Mouse (Mus musculus): ENCODE measurements around the gene Eif3g. TPM values are rescaled to one million over a fixed set of nuclear protein-coding genes. Genes with fewer than 3 reads are reported as not detected.

The Eif3g gene
- 613 and 834 TPM in 2 replicates for polyA plus RNA-seq (2012)

DNA sequence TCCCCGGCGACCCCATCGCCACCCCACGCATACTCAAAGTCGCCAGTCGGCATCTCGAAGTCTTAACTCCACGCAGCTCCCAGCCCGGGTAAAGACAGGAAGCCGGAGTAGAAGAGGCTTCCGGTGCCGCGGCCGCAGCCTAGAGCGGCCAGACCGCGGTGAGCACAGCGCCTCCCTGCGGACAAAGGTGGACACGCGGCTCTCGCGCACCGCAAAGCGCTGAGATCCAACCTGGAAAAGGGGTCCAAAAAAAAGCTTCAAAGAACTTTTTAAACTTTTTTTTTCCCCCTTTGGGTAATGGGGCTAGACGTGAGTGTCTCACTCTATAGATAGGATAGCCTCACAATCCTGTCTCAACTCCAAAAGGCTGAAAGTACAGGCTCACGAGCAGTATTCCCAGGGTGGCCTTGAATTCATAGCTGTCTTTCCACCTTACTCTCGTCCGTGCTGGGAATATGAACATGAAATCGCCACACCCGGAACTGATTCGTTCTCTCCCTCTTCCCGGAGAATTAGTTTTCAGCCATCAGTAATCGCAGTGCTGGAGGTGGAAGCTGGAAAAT, at the start of gene Eif3g:
TSS of gene Eif3g (minus strand) at position 113 of the 563 bp plus-strand sequence.
- no peak for TF ChIP-seq GATA1 (IDR thresholded peaks at IDR 0.05; ENCODE audit: low read length)

DNA sequence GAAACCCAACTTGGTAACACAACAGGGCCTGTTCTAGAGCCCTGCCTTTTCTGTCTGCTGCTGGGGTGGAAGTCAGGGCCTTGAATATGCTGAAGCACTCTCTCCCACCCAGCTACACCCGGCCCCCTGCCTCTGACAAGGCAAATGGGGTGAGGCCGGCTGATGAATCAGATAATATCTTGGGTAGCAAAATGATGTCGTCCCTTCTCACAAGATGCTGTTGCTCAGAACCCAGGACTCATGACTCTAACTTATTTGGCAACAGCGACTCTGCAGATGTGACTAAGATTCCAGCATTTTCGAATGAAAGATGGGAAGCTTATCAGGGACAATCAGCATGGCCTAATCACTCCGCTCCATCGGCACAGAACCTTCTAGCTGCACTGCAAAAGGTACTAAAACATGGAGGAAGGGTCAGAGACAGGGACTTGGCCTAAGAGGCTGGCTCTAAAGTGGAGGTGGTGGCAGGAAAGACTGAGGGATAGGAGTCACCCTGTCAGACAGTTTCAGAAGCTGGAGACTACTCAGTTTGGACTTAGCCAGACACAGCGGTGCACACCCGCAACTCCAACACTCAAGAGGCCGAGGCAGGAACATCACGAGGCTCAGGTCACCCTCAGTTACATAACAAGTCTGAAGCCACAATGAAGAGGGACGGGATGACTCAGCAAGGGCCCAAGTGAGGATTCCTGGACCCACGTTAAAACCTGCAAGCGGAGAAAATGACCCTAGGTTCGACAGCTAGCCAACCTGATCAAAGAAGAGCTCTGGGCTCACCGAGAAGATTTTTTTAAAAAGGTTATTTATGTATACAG, 47.9 kb upstream of the Eif3g start:
- TF ChIP-seq GATA1 (IDR thresholded peaks at IDR 0.05; ENCODE audit: low read length) = peak; percentile 17

DNA sequence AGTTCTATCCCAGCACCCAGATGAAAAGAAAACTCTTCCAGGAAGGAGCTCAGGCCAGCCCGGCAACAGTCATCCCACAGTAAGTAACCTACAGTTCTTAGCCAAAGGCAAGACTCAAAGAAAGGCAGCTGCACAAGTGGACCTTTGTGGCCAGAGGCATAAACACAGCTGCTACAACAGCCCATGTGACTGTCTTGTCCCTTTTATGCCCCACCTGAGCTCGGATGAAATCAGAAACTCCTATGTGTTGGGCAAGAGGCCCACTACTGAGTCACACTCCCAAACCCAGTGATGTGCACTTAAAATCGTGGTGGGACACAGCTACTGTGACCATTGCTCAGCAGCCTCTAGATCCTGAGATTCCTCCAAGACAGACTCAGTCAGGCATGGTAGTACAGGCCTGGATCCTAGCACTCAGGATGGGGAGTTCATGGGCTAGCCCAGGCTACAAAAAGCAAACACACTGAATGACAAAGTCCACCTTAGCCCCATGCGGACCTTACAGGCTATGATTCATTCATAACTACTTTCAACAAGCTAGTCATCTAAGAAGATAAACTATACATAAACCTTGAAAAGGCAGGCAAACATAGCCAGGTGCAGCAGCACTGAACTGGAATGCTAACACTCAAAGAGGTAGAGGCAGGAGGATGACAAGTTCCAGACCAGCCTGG, 46.4 kb upstream of the Eif3g start:
- TF ChIP-seq GATA1 (IDR thresholded peaks at IDR 0.05; ENCODE audit: low read length) = no peak

DNA sequence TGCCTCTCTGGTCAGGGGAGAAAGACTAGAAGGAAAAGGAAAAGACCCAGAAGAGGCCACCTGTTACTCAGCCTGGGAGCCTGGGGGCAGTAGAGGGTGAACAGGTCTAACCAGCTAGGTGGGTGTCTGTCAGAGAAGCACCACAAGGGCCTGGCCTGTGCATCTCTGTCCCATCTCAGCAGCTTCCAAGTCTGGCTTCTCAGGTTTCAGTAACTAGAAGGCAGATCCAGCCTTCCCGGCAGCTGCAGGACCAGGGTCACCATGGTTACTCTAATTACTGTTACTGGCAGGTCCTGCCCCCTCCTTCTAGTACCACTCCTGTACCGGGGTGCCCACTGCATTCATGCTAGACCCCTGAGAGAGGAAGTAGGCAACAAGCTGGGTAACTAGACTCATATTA, 45.5 kb upstream of the Eif3g start:
- no peak for TF ChIP-seq GATA1 (IDR thresholded peaks at IDR 0.05; ENCODE audit: low read length)

- TF ChIP-seq GATA1 (IDR thresholded peaks at IDR 0.05; ENCODE audit: low read length) = no peak
These were observed 45.0 kb upstream of the Eif3g start for GRCm38 (mm10) chr9:20943396-20943795.

DNA sequence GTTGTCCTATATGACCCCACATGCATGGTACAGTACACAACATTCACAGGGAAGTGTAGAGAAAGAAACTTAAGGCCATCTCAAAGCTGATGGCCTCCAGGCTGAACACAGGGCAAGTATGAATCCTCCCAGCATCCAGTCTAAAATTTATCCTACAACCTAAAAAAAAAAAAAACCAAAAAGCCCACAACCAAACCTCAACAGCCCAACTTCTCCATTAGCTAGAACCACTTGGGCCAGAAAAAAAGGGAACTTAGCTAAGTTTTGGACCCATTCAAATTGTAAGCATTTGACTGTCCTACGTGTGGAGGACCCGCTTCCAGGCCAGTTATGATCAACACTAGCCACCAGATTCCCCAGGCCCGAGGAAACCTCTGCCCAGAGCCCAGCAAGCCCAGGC, 24.8 kb upstream of the Eif3g start:
- no peak for TF ChIP-seq GATA1 (IDR thresholded peaks at IDR 0.05; ENCODE audit: low read length)

GRCm38 (mm10) chr9:20916160-20916559, 17.7 kb upstream of the Eif3g start:
- TF ChIP-seq GATA1 (IDR thresholded peaks at IDR 0.05; ENCODE audit: low read length) = no peak

- TF ChIP-seq GATA1 (IDR thresholded peaks at IDR 0.05; ENCODE audit: low read length) = no peak
These were observed 11.5 kb upstream of the Eif3g start for GRCm38 (mm10) chr9:20909948-20910347.

- no peak for TF ChIP-seq GATA1 (IDR thresholded peaks at IDR 0.05; ENCODE audit: low read length)
These were observed 3.7 kb upstream of the Eif3g start for GRCm38 (mm10) chr9:20902174-20902491.

DNA sequence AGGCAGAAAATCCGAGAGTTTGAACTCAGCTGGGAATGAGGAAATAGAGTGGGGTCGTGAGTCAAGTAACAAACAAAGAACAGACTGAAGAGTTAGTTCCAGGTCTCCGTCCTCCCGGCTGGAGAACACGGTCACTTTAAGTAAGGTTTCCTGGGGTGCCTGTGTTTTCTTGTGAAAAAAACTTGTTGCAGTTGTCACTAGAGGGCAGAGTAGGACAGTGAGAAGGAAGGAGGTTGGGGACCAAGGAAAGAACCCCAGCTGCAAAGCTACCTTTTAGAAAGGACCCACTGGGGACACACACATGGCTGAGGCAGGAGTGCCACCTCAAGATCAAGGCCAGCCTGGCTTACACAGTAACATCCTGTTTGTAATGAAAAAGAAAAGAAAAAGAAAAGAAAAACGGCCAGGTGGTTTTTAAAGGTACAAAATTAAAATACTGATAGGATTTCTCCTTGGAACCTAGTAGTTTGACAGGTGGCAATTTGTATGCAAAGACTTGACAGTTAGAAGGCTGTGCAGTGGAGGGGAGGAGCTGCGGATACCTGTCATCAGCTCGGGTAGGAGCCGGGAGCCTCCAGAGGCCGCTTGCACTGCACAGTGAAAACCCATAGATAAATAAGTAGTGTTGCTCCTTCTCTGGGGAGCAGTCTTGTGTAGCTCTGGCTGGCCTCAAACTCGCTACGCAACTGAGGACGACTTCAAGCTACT, 3.2 kb upstream of the Eif3g start:
- no peak for TF ChIP-seq GATA1 (IDR thresholded peaks at IDR 0.05; ENCODE audit: low read length)

DNA sequence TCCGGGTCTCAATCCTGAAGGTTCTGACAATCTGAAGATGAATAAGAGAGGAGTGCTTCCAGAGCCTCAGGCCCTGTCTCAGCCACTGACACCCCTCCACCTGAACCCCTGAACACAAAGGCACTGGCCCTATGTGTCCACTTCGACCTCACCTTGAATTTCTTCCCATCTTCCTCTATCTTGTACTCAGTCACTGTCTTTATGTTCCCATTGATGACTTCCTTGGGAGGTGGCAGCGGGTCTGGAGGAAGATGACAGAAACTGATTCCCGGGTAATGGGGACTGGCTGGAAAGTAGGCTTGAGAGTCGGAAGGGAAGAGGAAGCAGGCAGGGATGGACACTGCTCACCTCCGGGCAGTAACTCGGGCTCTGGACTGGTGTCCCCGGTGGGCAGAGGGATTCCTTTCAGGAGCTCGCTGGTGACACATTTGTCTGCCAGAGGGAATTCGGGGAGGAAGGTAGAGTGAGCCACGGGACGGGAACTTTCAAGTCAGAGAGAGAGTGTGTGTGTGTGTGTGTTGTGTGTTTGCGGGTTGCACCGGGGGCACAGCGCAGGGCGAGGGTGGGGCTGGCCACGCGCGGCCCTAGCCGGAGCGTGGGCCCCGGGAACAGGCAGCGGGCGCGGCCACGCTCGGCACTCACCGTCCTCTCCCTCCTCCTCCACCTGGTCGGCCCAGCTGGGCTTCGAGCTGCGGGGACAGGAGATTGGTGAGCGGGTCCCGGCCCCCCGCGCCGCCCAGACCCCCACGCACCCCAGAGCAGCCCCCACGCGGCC, 500 bp downstream of the Eif3g start:
- no peak for TF ChIP-seq GATA1 (IDR thresholded peaks at IDR 0.05; ENCODE audit: low read length)

DNA sequence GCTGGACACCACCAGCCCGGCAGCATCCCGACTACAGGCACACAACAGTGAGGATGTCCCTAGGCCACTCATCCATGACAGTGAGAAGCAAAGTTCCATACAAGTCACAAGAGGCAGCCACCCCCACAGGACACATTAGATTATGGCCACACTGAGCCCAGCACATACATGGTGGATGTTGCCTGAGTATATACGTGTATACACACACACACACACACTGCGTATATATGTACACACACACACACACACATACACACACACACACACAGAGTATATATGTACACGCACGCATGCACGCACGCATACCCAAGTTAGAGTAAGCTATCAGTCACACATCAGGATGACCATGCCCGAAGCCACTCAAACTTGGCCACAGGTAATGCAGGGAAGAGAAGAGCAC, 3.0 kb downstream of the Eif3g start:
- no peak for TF ChIP-seq GATA1 (IDR thresholded peaks at IDR 0.05; ENCODE audit: low read length)

- TF ChIP-seq GATA1 (IDR thresholded peaks at IDR 0.05; ENCODE audit: low read length) = no peak
These were observed 3.8 kb downstream of the Eif3g start for GRCm38 (mm10) chr9:20894629-20895028.

GRCm38 (mm10) chr9:20893590-20894343, 4.7 kb downstream of the Eif3g start:
- no peak for TF ChIP-seq GATA1 (IDR thresholded peaks at IDR 0.05; ENCODE audit: low read length)

DNA sequence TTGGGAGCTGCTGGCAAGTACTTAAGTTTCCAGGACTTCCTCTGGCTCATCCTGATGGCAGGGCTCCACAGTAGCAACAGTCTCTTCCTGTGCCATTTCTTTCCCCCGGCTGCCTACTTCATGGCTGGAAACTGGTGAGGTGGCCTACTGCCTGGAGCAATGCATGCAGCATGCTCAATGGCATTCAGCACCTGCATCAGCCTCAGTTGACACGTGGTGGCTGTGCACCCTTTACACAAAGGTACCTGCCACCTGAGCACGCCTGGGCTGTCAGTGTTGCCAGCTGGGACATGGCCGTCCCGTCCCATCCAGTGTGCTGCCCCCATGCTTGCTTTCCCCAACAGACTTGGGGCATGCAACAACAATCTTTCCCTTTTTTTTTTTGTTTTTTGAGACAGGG, 5.4 kb downstream of the Eif3g start:
- TF ChIP-seq GATA1 (IDR thresholded peaks at IDR 0.05; ENCODE audit: low read length) = no peak
